ENCODE assay signal across 8 mouse cellular contexts in genomic region chr16:15084753-15085728, GRCm38 (mm10).
A peak's percentile ranks its signal among the peaks of the same experiment; 100 is the strongest.
DNase-seq lines count a peak whose midpoint lies in the region; ATAC-seq and TF ChIP-seq lines count a peak whose summit lies in the region.

No protein-coding gene starts in this region.

- H3K4me1 ChIP-seq in forebrain, embryonic 10.5 days = peaks cover 20% of the 10 kb centered on the region
- peaks cover 4% of the 10 kb centered on the region; the same call in 1 of the 2 replicates for H3K4me1 ChIP-seq in heart, postnatal 0 days (ENCODE audit: control insufficient read depth, insufficient read depth)
- peaks cover 13% of the 10 kb centered on the region; the same call in 1 of the 2 replicates for H3K4me1 ChIP-seq in midbrain, embryonic 12.5 days
- H3K4me1 ChIP-seq in testis, adult 2 months (ENCODE audit: control insufficient read depth, insufficient read depth, low read length) = peaks cover 7% of the 10 kb centered on the region

- no peak for TF ChIP-seq POLR2A in testis, adult 2 months (IDR thresholded peaks at IDR 0.05; ENCODE audit: control insufficient read depth, low read depth, low read length)

- H3K9ac ChIP-seq in heart, postnatal 0 days (replicated peaks; ENCODE audit: low read depth, low read length) = peak overlapping the region; percentile 32; the same call in 1 of the 2 replicates
- peak overlapping the region; percentile 44; the same call in 1 of the 2 replicates for H3K9ac ChIP-seq in midbrain, embryonic 12.5 days (replicated peaks)

- ATAC-seq in heart, postnatal 0 days (ENCODE audit: insufficient read depth, low read depth) = peak; percentile 80
- peak; percentile 92 for ATAC-seq in midbrain, embryonic 12.5 days (ENCODE audit: low FRiP score, low read depth)

- 1% methylated on average over 56 of the region's 56 CpGs for WGBS in forebrain, embryonic 10.5 days
- WGBS in heart, postnatal 0 days = 2% methylated on average over 56 of the region's 56 CpGs
- WGBS in midbrain, embryonic 12.5 days = 2% methylated on average over 56 of the region's 56 CpGs

- no peak for TF ChIP-seq EP300 in heart, postnatal 0 days (IDR thresholded peaks at IDR 0.05; ENCODE audit: low read depth)

- peak overlapping the region; percentile 64 for H3K4me3 ChIP-seq in forebrain, embryonic 10.5 days
- peak overlapping the region; percentile 62 for H3K4me3 ChIP-seq in heart, postnatal 0 days (ENCODE audit: low read depth, low read length)
- H3K4me3 ChIP-seq in midbrain, embryonic 12.5 days = peak overlapping the region; percentile 55
- peak overlapping the region; percentile 48 for H3K4me3 ChIP-seq in testis, adult 2 months (ENCODE audit: control insufficient read depth, low read depth, low read length)

- peak; percentile 5 for DNase-seq in right cerebral cortex, postnatal 14 days
- no peak for DNase-seq in right cerebral cortex, adult 18-20 months
- DNase-seq in forebrain, embryonic 10.5 days (ENCODE audit: extremely low spot score, low spot score) = peak; percentile 56
- DNase-seq in heart, postnatal 0 days (ENCODE audit: low spot score) = peak; percentile 28
- DNase-seq in kidney, postnatal 25 days = peak; percentile 44 to 74
- no peak for DNase-seq in thymus, postnatal 25 days

- H3K36me3 ChIP-seq in forebrain, embryonic 10.5 days (replicated peaks) = no peaks in the 10 kb centered on the region
- H3K36me3 ChIP-seq in heart, postnatal 0 days (replicated peaks; ENCODE audit: control insufficient read depth, insufficient read depth, low read length) = no peaks in the 10 kb centered on the region
- no peaks in the 10 kb centered on the region for H3K36me3 ChIP-seq in midbrain, embryonic 12.5 days
- no peaks in the 10 kb centered on the region for H3K36me3 ChIP-seq in testis, adult 2 months (ENCODE audit: control insufficient read depth, insufficient read depth, low read length)

- no peaks in the 10 kb centered on the region for H3K9me3 ChIP-seq in forebrain, embryonic 10.5 days
- H3K9me3 ChIP-seq in heart, postnatal 0 days (replicated peaks; ENCODE audit: control insufficient read depth, low read length) = no peaks in the 10 kb centered on the region
- H3K9me3 ChIP-seq in midbrain, embryonic 12.5 days = no peaks in the 10 kb centered on the region

- peak overlapping the region; percentile 95 for H3K4me2 ChIP-seq in heart, postnatal 0 days (ENCODE audit: low read depth, low read length)
- peak overlapping the region; percentile 93 for H3K4me2 ChIP-seq in midbrain, embryonic 12.5 days (replicated peaks)

- H3K27ac ChIP-seq in forebrain, embryonic 10.5 days = peak overlapping the region; percentile 77
- H3K27ac ChIP-seq in heart, postnatal 0 days (ENCODE audit: low read depth) = peak overlapping the region; percentile 83
- H3K27ac ChIP-seq in midbrain, embryonic 12.5 days (replicated peaks) = no peak overlapping the region
- H3K27ac ChIP-seq in testis, adult 2 months (ENCODE audit: control insufficient read depth, insufficient read depth, low read depth, low read length) = no peak overlapping the region

- TF ChIP-seq CTCF in heart, postnatal 0 days (IDR thresholded peaks at IDR 0.05; ENCODE audit: low read depth) = no peak
- TF ChIP-seq CTCF in testis, adult 2 months (IDR thresholded peaks at IDR 0.05; ENCODE audit: control insufficient read depth, insufficient read depth, insufficient replicate concordance, low read depth, low read length) = no peak

- H3K27me3 ChIP-seq in forebrain, embryonic 10.5 days (ENCODE audit: poor library complexity, severe bottlenecking) = peaks cover 36% of the 10 kb centered on the region
- peaks cover 17% of the 10 kb centered on the region for H3K27me3 ChIP-seq in heart, postnatal 0 days (ENCODE audit: control insufficient read depth, insufficient read depth, low read length)
- peaks cover 23% of the 10 kb centered on the region for H3K27me3 ChIP-seq in midbrain, embryonic 12.5 days
- no peaks in the 10 kb centered on the region for H3K27me3 ChIP-seq in testis, adult 2 months (ENCODE audit: control insufficient read depth, insufficient read depth, low read length)

Comparison
In these comparisons a context has a peak if more than half of its experiments do, and no peak if none do; other contexts are left out.
1. DNase-seq: peak in right cerebral cortex, postnatal 14 days (single experiment), forebrain, embryonic 10.5 days (single experiment), heart, postnatal 0 days (single experiment) and kidney, postnatal 25 days (2 of 2); none in right cerebral cortex, adult 18-20 months (single experiment) and thymus, postnatal 25 days (single experiment).
2. H3K27ac ChIP-seq: peak in forebrain, embryonic 10.5 days (single experiment) and heart, postnatal 0 days (single experiment); none in midbrain, embryonic 12.5 days (single experiment) and testis, adult 2 months (single experiment).
3. Peak in every context shown above with its lines, with median percentiles within 50 percentile points of each other: H3K4me3 ChIP-seq.